Mouse (Mus musculus) heart, embryonic 12.5 days (tissue): Measurements from ENCODE around the gene Ism2. TPM values are rescaled to one million over a fixed set of nuclear protein-coding genes. Genes with fewer than 3 reads are reported as not detected.
"Not testable (repeated sequence)": the region's sequence is repeated elsewhere in the genome, so short reads cannot be mapped to it uniquely, and the experiment has no call there.

ENCODE experiments used
- ATAC-seq: fragments of 200-750 bp; cut with Nextera tagmentation; 2 replicates; pipeline ENCODE4 v1.8.0; 2017; ENCODE audit warnings: moderate TSS enrichment, moderate library complexity; ENCODE audit not compliant: insufficient number of reproducible peaks, low FRiP score
- H3K27ac ChIP-seq: fragments of 300-500 bp; sonication (generic); 2 replicates; pipeline ENCODE4 v1.5.1; 2016; ENCODE audit warnings: mild to moderate bottlenecking, moderate library complexity; ENCODE audit not compliant: poor library complexity, severe bottlenecking
- H3K27me3 ChIP-seq: fragments of 300-500 bp; sonication (generic); replicated peaks from 2 replicates; pipeline ENCODE4 v1.6.1; 2016; ENCODE audit warnings: mild to moderate bottlenecking, moderate library complexity
- H3K36me3 ChIP-seq: fragments of 300-500 bp; sonication (generic); 2 replicates; pipeline ENCODE4 v1.6.1; 2016; ENCODE audit warnings: mild to moderate bottlenecking, moderate library complexity
- H3K4me1 ChIP-seq: fragments of 300-500 bp; sonication (generic); replicated peaks from 2 replicates; pipeline ENCODE4 v1.6.1; 2016; ENCODE audit warnings: mild to moderate bottlenecking
- H3K4me2 ChIP-seq: fragments of 300-500 bp; sonication (generic); 2 replicates; pipeline ENCODE4 v1.6.1; 2016; ENCODE audit warnings: mild to moderate bottlenecking, moderate library complexity
- H3K4me3 ChIP-seq: fragments of 300-500 bp; sonication (generic); 2 replicates; pipeline ENCODE4 v1.5.1; 2016; ENCODE audit warnings: mild to moderate bottlenecking
- H3K9ac ChIP-seq: fragments of 300-500 bp; sonication (generic); 2 replicates; pipeline ENCODE4 v1.6.1; 2016; ENCODE audit warnings: mild to moderate bottlenecking, moderate library complexity
- H3K9me3 ChIP-seq: fragments of 300-500 bp; sonication (generic); replicated peaks from 2 replicates; pipeline ENCODE4 v1.6.1; 2016; ENCODE audit warnings: mild to moderate bottlenecking, moderate library complexity
- WGBS: fragments of 180-500 bp; shearing (Covaris S2); methylation state at CpG from one replicate; pipeline ENCODE4 v1.1.7; 2016; 5-methylcytosine and 5-hydroxymethylcytosine counted together
- polyA plus RNA-seq: library from polyadenylated mRNA; unstranded; fragments of >200 nt; fragmentation: Nextera tagmentation; extraction: Ambion mirVana; gene quantifications from 2 replicates; pipeline ENCODE4 v1.2.1, GENCODE M21; 2016

Gene Ism2
- polyA plus RNA-seq, 1 experiment from 2014 or later, result 0.92 TPM

DNA sequence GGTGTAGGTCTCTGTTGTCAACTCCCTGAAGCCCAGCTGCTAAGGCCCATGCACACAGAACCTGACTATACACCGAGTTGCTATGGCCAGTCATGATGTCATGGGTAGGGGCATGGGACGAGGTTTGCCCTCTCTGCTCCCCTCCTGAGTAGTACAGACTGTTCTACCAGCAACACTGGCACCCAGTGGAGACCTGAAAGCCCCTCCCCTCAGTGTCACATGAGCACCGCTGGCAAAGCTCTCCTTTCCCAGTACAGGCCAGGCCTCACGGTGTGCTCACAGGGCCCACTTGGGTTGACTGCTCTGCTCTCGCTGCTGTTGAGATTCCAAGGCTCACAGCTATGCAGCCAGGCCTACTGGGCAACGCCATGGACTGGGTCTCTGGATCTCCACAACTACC, 5.6 kb downstream of the Ism2 start:
- Histone ChIP-seq H3K36me3 (no peaks in the 10 kb centered on the region), H3K4me2 (no peak overlapping the region), H3K27me3 (peaks cover 8% of the 10 kb centered on the region; the same call in 1 of the 2 replicates), H3K9me3 (no peaks in the 10 kb centered on the region), H3K9ac (no peak overlapping the region), H3K27ac (no peak overlapping the region), H3K4me1 (no peaks in the 10 kb centered on the region), H3K4me3 (no peak overlapping the region)
- ATAC-seq, result no peak
- 63% methylated on average over 6 of the region's 6 CpGs for WGBS

DNA sequence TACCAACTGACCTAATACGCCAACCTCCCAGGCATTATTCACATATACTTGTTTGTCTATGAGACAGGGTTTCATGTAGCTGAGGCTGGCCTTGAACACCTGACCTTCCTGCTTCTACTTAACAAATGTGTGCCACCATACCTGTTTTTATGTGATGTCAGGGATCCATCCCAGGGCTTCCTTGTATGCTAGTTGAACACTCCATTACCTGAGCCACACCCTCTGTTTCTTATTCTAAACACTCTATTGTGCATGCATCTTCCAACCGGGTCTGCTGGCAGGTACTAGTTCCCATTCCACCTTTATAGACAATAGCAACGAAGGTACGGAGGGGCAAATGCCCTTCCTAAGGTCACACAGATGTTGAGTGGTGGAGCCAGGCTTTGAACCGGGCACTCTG, 10.4 kb downstream of the Ism2 start:
- 82% methylated on average over 5 of the region's 5 CpGs for WGBS

DNA sequence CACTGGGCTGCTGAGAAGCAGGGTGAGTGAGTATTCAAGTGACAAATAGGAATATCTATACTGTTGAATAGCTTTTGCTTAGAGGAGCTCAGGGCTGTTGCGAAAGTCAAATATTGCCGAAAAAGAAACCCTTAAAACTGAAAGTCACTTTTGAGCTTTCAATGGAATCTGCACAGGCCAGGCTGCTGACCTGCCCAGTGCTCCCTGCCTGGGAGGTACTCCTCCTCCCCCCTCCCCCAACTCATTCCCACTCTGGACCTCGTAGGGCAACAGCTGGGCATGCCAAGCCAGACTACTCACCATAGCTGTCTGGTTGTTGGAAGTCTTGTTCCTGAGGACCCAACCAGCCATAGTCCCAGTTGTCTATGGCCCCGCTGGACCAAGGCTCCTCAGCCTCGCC, 14.8 kb downstream of the Ism2 start:
- 84% methylated on average over 5 of the region's 5 CpGs for WGBS
- Histone ChIP-seq H3K27me3 (no peaks in the 10 kb centered on the region), H3K4me2 (no peak overlapping the region), H3K4me3 (no peak overlapping the region), H3K36me3 (no peaks in the 10 kb centered on the region), H3K27ac (no peak overlapping the region), H3K9me3 (peaks cover 4% of the 10 kb centered on the region; the same call in 1 of the 2 replicates), H3K9ac (no peak overlapping the region), H3K4me1 (peaks cover 12% of the 10 kb centered on the region)
- ATAC-seq, result no peak

More for the DNA sequence above, 10.4 kb downstream of the Ism2 start:
- no peak for ATAC-seq
- no peaks in the 10 kb centered on the region for H3K4me1 ChIP-seq
- peaks cover 4% of the 10 kb centered on the region; the same call in 1 of the 2 replicates for H3K9me3 ChIP-seq
- H3K9ac ChIP-seq, result no peak overlapping the region
- no peaks in the 10 kb centered on the region for H3K27me3 ChIP-seq
- no peak overlapping the region for H3K27ac ChIP-seq
- H3K4me2 ChIP-seq, result no peak overlapping the region
- no peak overlapping the region for H3K4me3 ChIP-seq
- H3K36me3 ChIP-seq, result no peaks in the 10 kb centered on the region

DNA sequence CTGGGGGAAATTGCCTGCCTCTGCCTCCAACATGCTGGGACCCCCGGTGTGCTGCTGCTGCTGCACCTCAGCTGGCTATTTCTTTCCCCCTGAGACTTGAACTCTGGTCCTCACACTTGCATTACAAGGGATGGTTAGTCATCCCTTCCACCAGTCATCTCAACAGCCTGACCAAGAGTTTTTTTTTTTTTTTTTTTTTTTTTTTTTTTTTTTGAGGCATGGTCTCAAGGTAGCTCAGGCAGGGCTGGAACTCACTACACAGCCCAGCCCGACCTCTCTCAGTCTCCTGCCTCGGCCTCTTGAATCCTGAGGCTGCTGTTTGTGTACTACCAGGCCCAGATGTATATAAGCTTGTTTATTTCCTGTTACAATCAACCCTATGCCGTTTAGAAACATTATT, 15.2 kb downstream of the Ism2 start:
- Histone ChIP-seq H3K9me3 (peaks cover 4% of the 10 kb centered on the region; the same call in 1 of the 2 replicates), H3K4me1 (peaks cover 17% of the 10 kb centered on the region), H3K4me2 (no peak overlapping the region), H3K4me3 (no peak overlapping the region), H3K9ac (no peak overlapping the region), H3K36me3 (no peaks in the 10 kb centered on the region), H3K27me3 (no peaks in the 10 kb centered on the region), H3K27ac (no peak overlapping the region)
- no peak for ATAC-seq
- 74% methylated on average over 4 of the region's 4 CpGs for WGBS

DNA sequence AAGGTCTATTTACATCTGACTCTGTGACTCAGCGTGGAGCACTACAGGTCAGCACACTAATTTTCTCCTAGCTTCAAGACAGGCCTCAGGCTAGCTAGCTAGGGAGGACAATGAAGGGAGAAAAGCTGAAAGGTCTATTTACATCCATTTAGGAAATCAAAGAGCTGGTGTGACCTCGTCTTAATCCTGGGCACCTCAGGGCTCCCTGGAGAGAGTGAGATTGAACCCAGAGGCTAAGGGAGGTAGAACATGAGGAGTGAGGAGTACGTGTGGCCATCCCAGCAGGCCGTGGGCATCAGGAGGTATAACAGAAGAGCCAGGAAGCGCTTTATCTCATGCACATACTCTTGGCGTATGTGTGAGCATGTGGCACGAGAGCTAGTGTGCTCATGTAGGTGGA, 15.8 kb downstream of the Ism2 start:
- Histone ChIP-seq H3K4me1 (peaks cover 22% of the 10 kb centered on the region), H3K9me3 (peaks cover 4% of the 10 kb centered on the region; the same call in 1 of the 2 replicates), H3K9ac (no peak overlapping the region), H3K36me3 (no peaks in the 10 kb centered on the region), H3K4me3 (no peak overlapping the region), H3K27ac (no peak overlapping the region), H3K27me3 (no peaks in the 10 kb centered on the region), H3K4me2 (no peak overlapping the region)
- no peak for ATAC-seq
- WGBS, result 69% methylated on average over 7 of the region's 7 CpGs

DNA sequence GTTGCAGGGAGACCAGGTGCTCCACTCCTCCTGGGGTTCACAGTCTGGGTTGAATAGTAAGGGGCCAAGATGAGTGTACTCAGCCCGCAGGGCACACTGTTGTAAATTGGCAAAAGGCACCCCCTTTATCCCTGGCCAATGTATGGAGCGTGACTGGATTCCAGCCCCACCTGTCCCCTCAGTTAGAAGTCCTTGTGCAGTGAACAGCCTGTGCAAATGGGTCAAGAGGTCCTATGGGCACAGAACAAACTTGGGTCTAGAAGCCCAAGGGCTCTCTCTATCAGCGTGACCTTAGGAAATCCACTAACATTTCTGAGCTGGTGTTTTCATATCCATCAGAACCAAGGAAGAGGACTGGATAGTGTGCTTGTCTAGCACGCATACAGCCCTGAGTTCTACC, 16.8 kb downstream of the Ism2 start:
- H3K9ac ChIP-seq, result no peak overlapping the region
- no peak for ATAC-seq
- no peaks in the 10 kb centered on the region for H3K27me3 ChIP-seq
- H3K9me3 ChIP-seq, result peaks cover under 1% of the 10 kb centered on the region; the same call in 1 of the 2 replicates
- WGBS, result 89% methylated on average over 4 of the region's 4 CpGs
- no peak overlapping the region for H3K4me3 ChIP-seq
- peaks cover 31% of the 10 kb centered on the region for H3K4me1 ChIP-seq
- H3K4me2 ChIP-seq, result no peak overlapping the region
- no peaks in the 10 kb centered on the region for H3K36me3 ChIP-seq
- no peak overlapping the region for H3K27ac ChIP-seq

DNA sequence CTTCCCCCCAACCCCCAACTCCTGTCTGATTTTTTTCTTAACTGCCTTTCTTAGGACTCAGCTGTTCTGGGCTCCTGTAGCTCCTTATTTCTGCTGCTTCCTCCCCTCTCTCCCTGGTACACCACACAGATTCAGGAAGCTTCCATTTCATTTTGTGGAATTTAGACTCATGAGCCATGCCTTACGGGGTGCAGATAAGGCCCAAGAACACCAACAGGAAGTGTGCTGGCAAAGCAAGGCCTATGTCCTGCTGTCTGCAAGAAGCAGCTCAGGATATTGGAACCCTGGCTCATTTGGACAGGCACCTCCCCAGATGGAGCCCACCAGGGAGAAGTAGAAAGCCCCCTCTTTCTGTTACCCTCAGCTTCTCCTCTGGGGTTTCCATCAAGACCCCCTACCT, 17.7 kb downstream of the Ism2 start:
- Histone ChIP-seq H3K4me3 (no peak overlapping the region), H3K4me2 (no peak overlapping the region), H3K27ac (no peak overlapping the region), H3K27me3 (no peaks in the 10 kb centered on the region), H3K9me3 (no peaks in the 10 kb centered on the region), H3K36me3 (no peaks in the 10 kb centered on the region), H3K4me1 (peaks cover 36% of the 10 kb centered on the region), H3K9ac (no peak overlapping the region)
- 50% methylated on average over 1 of the region's 1 CpGs for WGBS
- ATAC-seq, result no peak

DNA sequence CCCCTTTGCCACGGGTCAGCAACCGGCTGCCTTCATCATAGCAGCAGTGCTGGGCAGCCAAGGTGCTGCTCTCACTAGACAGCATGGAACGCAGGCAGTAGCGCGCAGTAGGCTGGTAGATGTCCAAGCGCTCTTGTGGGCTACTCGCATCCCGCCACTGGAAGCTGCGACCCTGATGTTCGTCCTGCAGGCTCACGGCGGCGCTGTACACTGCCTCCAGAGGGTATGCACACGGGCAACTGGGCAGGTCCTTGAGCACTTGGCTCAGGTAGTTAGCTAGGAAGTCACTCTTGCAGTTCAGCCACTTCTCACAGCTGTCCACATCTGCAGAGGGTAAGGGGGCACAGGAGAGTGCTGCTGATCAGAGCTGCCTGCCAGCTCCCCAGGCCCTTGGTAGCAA, 19.6 kb downstream of the Ism2 start:
- 49% methylated on average over 14 of the region's 14 CpGs for WGBS
- Histone ChIP-seq H3K27me3 (no peaks in the 10 kb centered on the region), H3K4me3 (no peak overlapping the region), H3K4me2 (no peak overlapping the region), H3K36me3 (peaks cover 14% of the 10 kb centered on the region), H3K4me1 (peaks cover 39% of the 10 kb centered on the region), H3K27ac (no peak overlapping the region), H3K9ac (no peak overlapping the region), H3K9me3 (no peaks in the 10 kb centered on the region)
- no peak for ATAC-seq

DNA sequence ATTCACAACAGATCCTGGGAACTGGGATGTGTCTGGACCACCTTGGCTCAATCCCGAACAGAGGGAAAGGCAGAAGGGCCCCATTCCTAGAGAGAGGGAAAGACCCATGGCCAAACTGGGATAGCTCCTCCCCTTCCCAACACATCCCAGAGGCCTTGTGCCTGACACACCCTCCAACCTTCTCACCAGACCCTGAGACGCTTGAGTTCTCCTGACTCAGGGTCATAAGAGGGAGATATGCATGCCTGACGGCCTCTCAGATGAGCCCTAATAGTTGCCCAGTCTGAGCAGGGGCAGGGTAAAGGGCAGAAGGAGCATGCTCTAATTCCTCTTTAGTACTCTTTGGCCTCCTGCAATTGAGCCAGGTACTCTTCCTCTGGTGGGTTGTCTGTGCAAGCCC, 20.2 kb downstream of the Ism2 start:
- Histone ChIP-seq H3K27me3 (no peaks in the 10 kb centered on the region), H3K4me1 (peaks cover 39% of the 10 kb centered on the region), H3K27ac (0 out of 2 replicates have a peak overlapping the region, but pooled peaks have one; percentile 77), H3K9me3 (no peaks in the 10 kb centered on the region), H3K4me2 (no peak overlapping the region), H3K4me3 (no peak overlapping the region), H3K36me3 (peaks cover 19% of the 10 kb centered on the region), H3K9ac (no peak overlapping the region)
- no peak for ATAC-seq
- WGBS, result 19% methylated on average over 3 of the region's 3 CpGs

DNA sequence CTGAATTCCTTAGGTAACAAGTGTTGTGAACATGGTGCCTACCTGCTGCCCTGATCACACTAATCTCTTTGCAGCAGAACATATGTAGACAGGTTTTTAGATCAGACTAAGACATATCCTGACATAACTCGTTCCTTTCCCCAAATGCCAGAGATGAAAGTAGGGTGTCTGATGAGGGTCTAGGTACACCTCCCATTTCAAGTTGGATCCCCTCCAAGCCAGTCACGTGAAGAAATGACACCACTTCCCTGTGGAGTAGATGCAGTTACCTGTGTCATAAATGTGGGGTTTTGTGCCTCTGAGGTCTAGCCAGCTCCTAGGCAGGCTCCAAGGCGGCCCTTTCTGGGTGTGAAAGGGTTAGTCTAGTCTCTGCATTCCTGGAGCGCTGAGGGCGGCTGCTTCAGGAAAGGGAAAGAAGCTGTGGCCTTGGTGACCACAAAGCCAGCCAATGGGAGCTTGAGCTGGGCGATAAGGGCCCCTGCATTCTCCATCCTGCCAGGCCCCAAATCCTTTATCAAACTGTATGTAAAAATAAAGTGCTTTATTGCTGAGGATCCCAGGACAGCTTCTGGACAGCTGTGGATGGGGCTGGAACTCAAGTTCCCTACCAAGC, 21.3 kb downstream of the Ism2 start:
- ATAC-seq, result peak; percentile 76
- no peaks in the 10 kb centered on the region for H3K27me3 ChIP-seq
- WGBS, result 9% methylated on average over 6 of the region's 6 CpGs
- H3K9ac ChIP-seq, result no peak overlapping the region
- peak overlapping the region; percentile 7; the same call in 1 of the 2 replicates for H3K4me3 ChIP-seq
- H3K9me3 ChIP-seq, result no peaks in the 10 kb centered on the region
- H3K27ac ChIP-seq, result peak overlapping the region; percentile 77
- H3K4me1 ChIP-seq, result peaks cover 39% of the 10 kb centered on the region
- H3K36me3 ChIP-seq, result peaks cover 31% of the 10 kb centered on the region
- peak overlapping the region; percentile 58 for H3K4me2 ChIP-seq

DNA sequence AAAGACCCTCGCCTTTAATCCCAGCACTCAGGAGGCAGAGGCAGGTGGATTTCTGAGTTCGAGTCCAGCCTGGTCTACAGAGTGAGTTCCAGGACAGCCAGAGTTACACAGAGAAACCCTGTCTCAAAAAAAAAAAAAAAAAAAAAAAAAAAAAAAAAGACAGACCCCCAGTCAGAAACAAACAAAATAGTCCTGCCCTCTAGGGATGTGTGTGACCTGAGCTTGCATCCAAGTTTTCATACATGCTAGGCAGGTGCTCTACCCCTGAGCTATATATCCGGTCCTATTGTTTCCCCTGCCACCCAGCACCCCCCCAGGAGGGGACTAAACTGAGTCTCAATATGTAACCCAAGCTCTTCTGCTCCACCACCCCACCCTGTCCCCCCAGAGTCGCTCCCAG, 22.3 kb downstream of the Ism2 start:
- H3K4me1 ChIP-seq, result peaks cover 39% of the 10 kb centered on the region
- H3K27ac ChIP-seq, result peak overlapping the region; percentile 40; the same call in 1 of the 2 replicates
- WGBS, result 80% methylated on average over 4 of the region's 4 CpGs
- H3K36me3 ChIP-seq, result peaks cover 40% of the 10 kb centered on the region
- H3K4me3 ChIP-seq, H3K4me2 ChIP-seq, H3K9ac ChIP-seq, ATAC-seq, H3K9me3 ChIP-seq, H3K27me3 ChIP-seq: not testable (repeated sequence)
